Mouse (Mus musculus) stomach, postnatal 0 days (tissue): ENCODE results near the gene Dlg3. TPM values are rescaled to one million over a fixed set of nuclear protein-coding genes. Genes with fewer than 3 reads are reported as not detected.

Source experiments
- ATAC-seq: fragments of 200-750 bp; cut with Nextera tagmentation; 2 replicates; pipeline ENCODE4 v1.8.0; 2017; ENCODE audit not compliant: low FRiP score, low TSS enrichment
- DNase-seq: peaks from one replicate; pipeline ENCODE4 v3.0.0-alpha.2; 2016; ENCODE audit warnings: low spot score
- H3K27ac ChIP-seq: fragments of 300-500 bp; sonication (generic); replicated peaks from 2 replicates; pipeline ENCODE4 v1.5.1; 2014; ENCODE audit warnings: mild to moderate bottlenecking, control low read depth
- H3K27me3 ChIP-seq: fragments of 300-500 bp; sonication (generic); 2 replicates; pipeline ENCODE4 v1.6.1; 2014; ENCODE audit warnings: low read length; ENCODE audit not compliant: control insufficient read depth, insufficient read depth
- H3K36me3 ChIP-seq: fragments of 300-500 bp; sonication (generic); 2 replicates; pipeline ENCODE4 v1.6.1; 2014; ENCODE audit warnings: low read length, mixed read lengths; ENCODE audit not compliant: control insufficient read depth, insufficient read depth
- H3K4me1 ChIP-seq: fragments of 300-500 bp; sonication (generic); replicated peaks from 2 replicates; pipeline ENCODE4 v1.6.1; 2014; ENCODE audit warnings: antibody characterized with exemption; ENCODE audit not compliant: control insufficient read depth, insufficient read depth
- H3K4me2 ChIP-seq: fragments of 300-500 bp; sonication (generic); replicated peaks from 2 replicates; pipeline ENCODE4 v1.6.1; 2014; ENCODE audit warnings: low read depth, mild to moderate bottlenecking, control low read depth, moderate library complexity
- H3K4me3 ChIP-seq: fragments of 300-500 bp; sonication (generic); 2 replicates; pipeline ENCODE4 v1.5.1; 2014; ENCODE audit warnings: low read depth, low read length, control low read depth
- H3K9ac ChIP-seq: fragments of 300-500 bp; sonication (generic); 2 replicates; pipeline ENCODE4 v1.6.1; 2014; ENCODE audit warnings: mild to moderate bottlenecking, low read length, control low read depth, mixed read lengths
- H3K9me3 ChIP-seq: fragments of 300-500 bp; sonication (generic); 2 replicates; pipeline ENCODE4 v1.6.1; 2016; ENCODE audit warnings: low read length; ENCODE audit not compliant: control insufficient read depth
- CTCF ChIP-seq: IDR thresholded peaks from 2 replicates; pipeline ENCODE4 v1.5.1; 2016; ENCODE audit warnings: antibody characterized with exemption, low read depth, mild to moderate bottlenecking, moderate library complexity
- EP300 ChIP-seq: optimal IDR thresholded peaks from 2 replicates; pipeline ENCODE3; 2016; ENCODE audit warnings: antibody characterized with exemption
- WGBS: fragments of 180-500 bp; shearing (Covaris S2); extraction: QIAGEN DNeasy Blood & Tissue Kit; methylation state at CpG from one replicate; pipeline ENCODE4 v1.1.7; 2014; 5-methylcytosine and 5-hydroxymethylcytosine counted together
- polyA plus RNA-seq: library from polyadenylated mRNA; unstranded; fragments of >200 nt; fragmentation: Nextera tagmentation; extraction: Ambion mirVana; gene quantifications from 2 replicates; pipeline ENCODE4 v1.2.1, GENCODE M21; 2015

The Dlg3 gene
- polyA plus RNA-seq, 1 experiment from 2014 or later: 3.2 TPM

GRCm38 (mm10) chrX:100802034-100802433, 34.5 kb downstream of the Dlg3 start:
- H3K4me1 ChIP-seq: no peaks in the 10 kb centered on the region
- no peak overlapping the region for H3K4me3 ChIP-seq
- H3K27me3 ChIP-seq: no peaks in the 10 kb centered on the region
- H3K27ac ChIP-seq: peak overlapping the region; percentile 80
- ATAC-seq: peak; percentile 75
- TF ChIP-seq CTCF: no peak
- no peak for TF ChIP-seq EP300
- DNase-seq: peak; percentile 74
- no peaks in the 10 kb centered on the region for H3K36me3 ChIP-seq
- no peaks in the 10 kb centered on the region for H3K9me3 ChIP-seq
- WGBS: 47% methylated on average over 6 of the region's 6 CpGs
- no peak overlapping the region for H3K9ac ChIP-seq
- no peak overlapping the region for H3K4me2 ChIP-seq

GRCm38 (mm10) chrX:100811129-100811528, 43.6 kb downstream of the Dlg3 start:
- no peak overlapping the region for H3K4me2 ChIP-seq
- ATAC-seq (no peak), DNase-seq (no peak)
- no peak overlapping the region for H3K27ac ChIP-seq
- no peaks in the 10 kb centered on the region for H3K9me3 ChIP-seq
- no peak overlapping the region for H3K4me3 ChIP-seq
- WGBS: 74% methylated on average over 4 of the region's 4 CpGs
- H3K27me3 ChIP-seq: no peaks in the 10 kb centered on the region
- no peak for TF ChIP-seq EP300
- no peak for TF ChIP-seq CTCF
- H3K9ac ChIP-seq: no peak overlapping the region
- H3K36me3 ChIP-seq: no peaks in the 10 kb centered on the region
- H3K4me1 ChIP-seq: no peaks in the 10 kb centered on the region

- Histone ChIP-seq H3K4me3 (no peak overlapping the region), H3K36me3 (no peaks in the 10 kb centered on the region; the same call in 1 of the 2 replicates), H3K9ac (no peak overlapping the region), H3K9me3 (no peaks in the 10 kb centered on the region), H3K4me1 (no peaks in the 10 kb centered on the region), H3K4me2 (no peak overlapping the region), H3K27ac (no peak overlapping the region), H3K27me3 (no peaks in the 10 kb centered on the region)
- 97% methylated on average over 8 of the region's 8 CpGs for WGBS
- ATAC-seq (no peak), DNase-seq (no peak)
- TF ChIP-seq EP300 (no peak), CTCF (no peak)
Measured at GRCm38 (mm10) chrX:100814139-100814538, 46.6 kb downstream of the Dlg3 start.

DNA sequence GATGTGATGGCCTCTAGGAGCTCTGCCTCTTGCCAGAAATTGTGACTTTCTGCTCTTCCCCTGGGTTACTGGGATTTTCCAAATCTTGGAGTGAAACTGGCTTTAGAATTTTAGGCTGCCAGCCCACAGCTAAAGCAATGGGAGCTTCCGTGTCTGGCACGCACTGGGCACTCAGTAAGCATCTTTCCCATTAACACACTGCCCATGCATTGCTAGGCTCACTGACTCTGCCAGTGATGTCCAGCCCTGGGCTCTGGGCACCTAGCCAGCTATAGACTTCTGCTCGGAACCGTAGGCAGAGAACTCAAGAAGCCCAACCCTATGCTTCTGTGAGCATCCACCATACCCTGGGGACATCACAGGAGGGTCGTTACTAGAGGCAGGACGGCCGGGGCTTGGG, 48.2 kb downstream of the Dlg3 start:
- Histone ChIP-seq H3K27me3 (no peaks in the 10 kb centered on the region), H3K4me2 (no peak overlapping the region), H3K27ac (no peak overlapping the region), H3K36me3 (no peaks in the 10 kb centered on the region; the same call in 1 of the 2 replicates), H3K9me3 (no peaks in the 10 kb centered on the region), H3K9ac (no peak overlapping the region), H3K4me1 (no peaks in the 10 kb centered on the region), H3K4me3 (no peak overlapping the region)
- ATAC-seq: no peak
- TF ChIP-seq CTCF (no peak), EP300 (no peak)
- WGBS: 71% methylated on average over 7 of the region's 7 CpGs
- no peak for DNase-seq

GRCm38 (mm10) chrX:100818681-100819080, 51.2 kb downstream of the Dlg3 start:
- H3K27ac ChIP-seq: no peak overlapping the region
- 90% methylated on average over 9 of the region's 9 CpGs for WGBS
- ATAC-seq: 0 out of 2 replicates have a peak, but pooled peaks have one; percentile 8

DNA sequence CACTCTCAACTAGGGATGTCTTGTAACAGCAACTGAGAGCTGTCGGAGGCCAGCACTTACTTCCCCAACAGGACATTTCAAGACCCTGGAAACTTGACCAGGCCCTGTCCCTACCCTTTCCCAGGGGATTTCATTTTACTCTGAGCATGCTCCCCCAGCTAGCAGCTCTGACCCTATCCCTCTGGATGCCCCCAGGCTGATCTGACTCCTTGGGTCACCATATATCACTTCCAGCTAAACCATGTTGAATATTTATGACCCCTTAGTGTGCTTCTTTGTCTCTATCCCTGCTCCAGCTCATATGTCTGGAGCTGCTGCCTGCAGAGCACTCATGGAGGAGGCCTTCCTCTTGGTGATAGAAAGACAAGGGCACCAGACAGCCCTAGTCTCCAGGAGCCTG, 53.6 kb downstream of the Dlg3 start:
- H3K4me1 ChIP-seq: no peaks in the 10 kb centered on the region
- H3K27ac ChIP-seq: no peak overlapping the region
- no peak overlapping the region for H3K9ac ChIP-seq
- H3K27me3 ChIP-seq: no peaks in the 10 kb centered on the region
- TF ChIP-seq CTCF (no peak), EP300 (no peak)
- H3K36me3 ChIP-seq: no peaks in the 10 kb centered on the region; the same call in 1 of the 2 replicates
- H3K9me3 ChIP-seq: no peaks in the 10 kb centered on the region
- H3K4me3 ChIP-seq: no peak overlapping the region
- DNase-seq (no peak), ATAC-seq (no peak)
- WGBS: 68% methylated on average over 1 of the region's 1 CpGs
- no peak overlapping the region for H3K4me2 ChIP-seq

More at GRCm38 (mm10) chrX:100818681-100819080, 51.2 kb downstream of the Dlg3 start:
- TF ChIP-seq CTCF (no peak), EP300 (no peak)
- Histone ChIP-seq H3K9me3 (no peaks in the 10 kb centered on the region), H3K4me1 (no peaks in the 10 kb centered on the region), H3K4me3 (no peak overlapping the region), H3K36me3 (no peaks in the 10 kb centered on the region; the same call in 1 of the 2 replicates), H3K9ac (no peak overlapping the region), H3K4me2 (no peak overlapping the region), H3K27me3 (no peaks in the 10 kb centered on the region)
- DNase-seq: no peak
